Mouse (Mus musculus) liver, embryonic 16.5 days (tissue): Measurements from ENCODE around the gene Hps3. TPM values are rescaled to one million over a fixed set of nuclear protein-coding genes. Genes with fewer than 3 reads are reported as not detected.

Source experiments
- ATAC-seq: fragments of 200-750 bp; cut with Nextera tagmentation; 2 replicates; pipeline ENCODE4 v1.8.0; 2017; ENCODE audit warnings: low read depth, mild to moderate bottlenecking, moderate number of reproducible peaks, moderate library complexity
- H3K27ac ChIP-seq: fragments of 300-500 bp; sonication (generic); 2 replicates; pipeline ENCODE4 v1.5.1; 2014; ENCODE audit warnings: mild to moderate bottlenecking, low read length
- H3K27me3 ChIP-seq: fragments of 300-500 bp; sonication (generic); 2 replicates; pipeline ENCODE4 v1.6.1; 2014; ENCODE audit warnings: low read depth, low read length, mixed read lengths; ENCODE audit not compliant: control insufficient read depth, insufficient read depth
- H3K36me3 ChIP-seq: fragments of 300-500 bp; sonication (generic); 2 replicates; pipeline ENCODE4 v1.6.1; 2014; ENCODE audit warnings: mild to moderate bottlenecking; ENCODE audit not compliant: control insufficient read depth, insufficient read depth
- H3K4me1 ChIP-seq: fragments of 300-500 bp; sonication (generic); 2 replicates; pipeline ENCODE4 v1.6.1; 2014; ENCODE audit warnings: low read depth, low read length, mixed read lengths; ENCODE audit not compliant: control insufficient read depth
- H3K4me2 ChIP-seq: fragments of 300-500 bp; sonication (generic); 2 replicates; pipeline ENCODE4 v1.6.1; 2014; ENCODE audit warnings: low read depth, low read length, mixed read lengths
- H3K4me3 ChIP-seq: fragments of 300-500 bp; sonication (generic); 2 replicates; pipeline ENCODE4 v1.5.1; 2014; ENCODE audit warnings: low read depth, mild to moderate bottlenecking, low read length
- H3K9ac ChIP-seq: fragments of 300-500 bp; sonication (generic); 2 replicates; pipeline ENCODE4 v1.6.1; 2014; ENCODE audit warnings: low read depth, low read length
- H3K9me3 ChIP-seq: fragments of 300-500 bp; sonication (generic); replicated peaks from 2 replicates; pipeline ENCODE4 v1.6.1; 2016; ENCODE audit warnings: low read length; ENCODE audit not compliant: control insufficient read depth
- WGBS: fragments of 180-500 bp; shearing (Covaris S2); extraction: QIAGEN DNeasy Blood & Tissue Kit; methylation state at CpG from one replicate; pipeline ENCODE4 v1.1.7; 2014; ENCODE audit not compliant: insufficient replicate concordance; 5-methylcytosine and 5-hydroxymethylcytosine counted together
- polyA plus RNA-seq: library from polyadenylated mRNA; unstranded; fragments of >200 nt; fragmentation: Nextera tagmentation; extraction: Ambion mirVana; gene quantifications from 2 replicates; pipeline ENCODE4 v1.2.1, GENCODE M21; 2015

The Hps3 gene
- polyA plus RNA-seq, 1 experiment from 2014 or later: 5.9 TPM

DNA sequence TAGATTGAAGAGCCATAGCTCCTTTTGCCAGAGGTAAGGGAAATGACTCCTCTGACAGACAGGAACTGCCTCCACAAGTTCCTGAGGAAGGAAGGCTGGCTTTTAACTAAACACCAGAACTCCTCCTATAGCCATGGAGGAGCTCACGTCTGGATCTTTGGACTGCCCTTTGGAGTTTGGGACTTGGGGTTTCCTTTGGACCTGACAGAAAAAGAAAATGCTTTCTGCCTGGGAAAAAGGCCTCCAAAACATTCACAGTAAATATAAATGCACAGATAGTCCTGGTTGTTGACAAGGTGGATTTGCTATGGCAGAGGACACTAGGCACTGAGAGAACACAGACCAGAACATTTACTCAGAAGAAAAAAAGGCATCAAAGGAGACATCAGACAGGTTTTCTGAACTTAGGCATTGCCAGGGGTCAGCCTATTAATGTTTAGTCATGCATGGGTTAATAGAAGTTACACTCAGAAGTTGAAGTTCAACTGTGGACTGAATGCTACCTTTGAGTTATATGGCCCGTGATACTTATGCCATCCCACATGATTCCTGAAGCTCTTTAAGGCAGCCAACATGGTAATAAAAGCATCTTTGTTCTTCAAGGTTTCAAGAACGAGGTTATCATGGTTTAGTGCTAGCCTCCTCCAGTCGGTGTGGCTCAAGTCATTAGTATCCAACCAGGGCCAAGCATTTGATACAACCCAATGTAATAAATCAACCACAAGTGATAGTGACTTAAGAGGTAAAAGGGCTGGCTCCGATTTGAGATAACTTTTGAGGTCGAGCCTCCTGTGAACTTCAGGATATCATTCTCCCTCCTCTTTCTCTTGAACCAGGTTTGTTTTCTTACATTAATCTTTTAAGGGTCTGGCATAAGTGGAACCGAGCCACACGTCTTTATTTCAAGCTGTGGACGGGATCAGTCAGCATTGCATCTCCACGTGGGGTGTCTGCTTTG, 1.1 kb downstream of the Hps3 start:
- WGBS: 9% methylated on average over 10 of the region's 10 CpGs
- H3K4me2 ChIP-seq: peak overlapping the region; percentile 87
- peak overlapping the region; percentile 66 for H3K27ac ChIP-seq
- no peaks in the 10 kb centered on the region for H3K9me3 ChIP-seq
- H3K4me3 ChIP-seq: peak overlapping the region; percentile 69
- peak overlapping the region; percentile 66 for H3K9ac ChIP-seq
- no peak for ATAC-seq
- peaks cover 12% of the 10 kb centered on the region for H3K4me1 ChIP-seq
- no peaks in the 10 kb centered on the region; the same call in none of the 2 replicates for H3K36me3 ChIP-seq
- H3K27me3 ChIP-seq: no peaks in the 10 kb centered on the region

DNA sequence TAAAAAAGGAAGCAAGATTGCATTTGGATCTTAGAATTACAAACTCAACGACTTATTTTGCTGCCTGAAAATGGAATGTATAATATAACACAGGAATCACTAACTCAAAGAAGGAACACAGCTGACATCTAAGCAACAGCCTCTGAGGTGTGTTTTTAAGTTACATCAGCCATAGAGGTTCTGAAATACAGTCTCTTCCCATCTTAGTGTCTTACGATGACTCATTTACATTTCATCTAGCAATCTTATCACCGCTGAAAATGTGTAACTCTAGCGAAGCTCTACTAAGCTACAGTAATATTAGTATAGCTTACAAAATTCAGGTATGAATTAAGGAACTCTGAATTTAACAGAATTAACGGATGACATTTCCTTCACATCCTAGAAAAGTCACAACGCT, 4.3 kb downstream of the Hps3 start:
- H3K27me3 ChIP-seq: no peaks in the 10 kb centered on the region
- H3K4me1 ChIP-seq: peaks cover 12% of the 10 kb centered on the region
- H3K9me3 ChIP-seq: no peaks in the 10 kb centered on the region
- H3K9ac ChIP-seq: no peak overlapping the region
- WGBS: 73% methylated on average over 6 of the region's 6 CpGs
- no peak overlapping the region for H3K27ac ChIP-seq
- no peak for ATAC-seq
- H3K4me2 ChIP-seq: no peak overlapping the region
- peaks cover 4% of the 10 kb centered on the region for H3K36me3 ChIP-seq
- H3K4me3 ChIP-seq: no peak overlapping the region

DNA sequence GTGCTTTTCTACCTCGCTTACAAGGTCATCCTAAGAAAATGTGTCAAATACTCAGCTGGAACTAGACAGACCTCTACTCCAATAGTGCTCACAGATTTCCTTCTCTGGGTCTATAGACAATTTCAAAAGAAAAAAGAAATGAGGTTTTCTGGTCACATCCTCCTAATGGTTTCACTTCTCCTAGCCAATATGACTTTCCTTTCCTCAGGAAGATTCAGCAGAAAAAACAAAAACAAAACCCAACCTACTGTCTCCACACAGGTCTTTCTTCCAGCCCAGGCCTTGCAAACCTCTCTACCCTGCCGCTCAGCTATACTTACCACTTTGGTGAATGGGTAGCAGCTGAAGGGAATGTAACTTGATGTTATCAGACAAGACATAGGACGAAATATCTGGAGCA, 6.5 kb downstream of the Hps3 start:
- Histone ChIP-seq H3K9ac (no peak overlapping the region), H3K9me3 (no peaks in the 10 kb centered on the region), H3K27me3 (no peaks in the 10 kb centered on the region), H3K36me3 (peaks cover 4% of the 10 kb centered on the region), H3K4me1 (peaks cover 2% of the 10 kb centered on the region), H3K27ac (no peak overlapping the region), H3K4me3 (no peak overlapping the region), H3K4me2 (no peak overlapping the region)
- WGBS: 75% methylated on average over 3 of the region's 3 CpGs
- no peak for ATAC-seq

DNA sequence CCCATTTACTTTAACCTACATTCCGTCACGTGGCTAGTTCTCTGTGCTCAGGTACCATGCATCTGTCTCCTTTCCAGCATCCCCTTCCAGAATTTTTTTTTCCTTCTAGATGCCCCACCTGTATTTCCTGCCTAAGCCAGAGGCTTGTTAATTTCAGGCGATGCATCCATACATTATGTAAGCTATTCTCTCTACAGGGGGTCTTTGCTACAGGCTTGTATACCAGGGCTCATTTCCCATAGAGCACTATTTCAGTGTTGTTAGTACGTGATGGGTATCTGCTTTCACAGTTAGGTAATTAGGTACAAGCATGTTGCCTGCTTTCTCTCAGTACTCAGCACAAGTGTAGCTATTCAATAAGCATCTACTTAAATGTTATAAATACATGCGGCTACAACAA, 7.3 kb downstream of the Hps3 start:
- 75% methylated on average over 5 of the region's 5 CpGs for WGBS
- Histone ChIP-seq H3K9ac (no peak overlapping the region), H3K36me3 (peaks cover 4% of the 10 kb centered on the region), H3K4me1 (no peaks in the 10 kb centered on the region), H3K4me2 (no peak overlapping the region), H3K4me3 (no peak overlapping the region), H3K27ac (peak overlapping the region; percentile 48; the same call in 1 of the 2 replicates), H3K27me3 (no peaks in the 10 kb centered on the region), H3K9me3 (no peaks in the 10 kb centered on the region)
- ATAC-seq: no peak

DNA sequence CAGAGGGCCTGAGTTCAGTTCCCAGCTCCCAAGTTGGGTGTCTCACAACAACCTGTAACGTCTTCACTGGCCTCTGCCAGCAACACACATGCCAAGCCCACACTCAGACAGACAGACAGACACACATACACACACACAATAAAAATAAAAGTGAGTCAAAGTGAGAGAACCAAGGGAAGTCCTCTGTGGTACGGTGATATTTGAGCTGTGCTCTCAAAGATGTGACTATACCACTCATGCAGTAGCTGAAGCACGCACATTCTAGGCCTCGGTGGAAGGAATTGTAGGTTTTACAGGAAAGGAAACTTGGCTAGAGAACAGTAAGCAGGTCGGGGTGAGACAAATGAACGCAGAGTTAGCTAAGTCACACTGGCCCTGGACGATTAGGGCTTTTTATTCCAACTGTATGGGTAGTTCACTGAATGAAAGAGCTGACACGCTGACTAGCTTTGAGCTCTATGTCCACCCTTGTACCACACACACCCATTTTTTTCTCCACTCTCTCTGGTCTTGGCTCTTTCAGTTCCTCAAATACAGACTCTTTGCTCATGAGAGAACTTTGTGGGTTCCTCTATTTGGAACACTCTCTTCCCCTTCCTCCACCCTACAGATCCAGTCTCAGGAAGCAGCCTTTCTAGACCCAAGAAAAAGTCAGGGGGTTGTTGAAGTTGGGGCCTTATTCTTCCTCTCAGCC, 8.0 kb downstream of the Hps3 start:
- Histone ChIP-seq H3K36me3 (peaks cover 9% of the 10 kb centered on the region), H3K4me1 (no peaks in the 10 kb centered on the region), H3K27me3 (no peaks in the 10 kb centered on the region), H3K27ac (peak overlapping the region; percentile 37), H3K4me2 (no peak overlapping the region), H3K4me3 (no peak overlapping the region), H3K9ac (no peak overlapping the region), H3K9me3 (no peaks in the 10 kb centered on the region)
- WGBS: 58% methylated on average over 8 of the region's 8 CpGs
- ATAC-seq: peak; percentile 55

DNA sequence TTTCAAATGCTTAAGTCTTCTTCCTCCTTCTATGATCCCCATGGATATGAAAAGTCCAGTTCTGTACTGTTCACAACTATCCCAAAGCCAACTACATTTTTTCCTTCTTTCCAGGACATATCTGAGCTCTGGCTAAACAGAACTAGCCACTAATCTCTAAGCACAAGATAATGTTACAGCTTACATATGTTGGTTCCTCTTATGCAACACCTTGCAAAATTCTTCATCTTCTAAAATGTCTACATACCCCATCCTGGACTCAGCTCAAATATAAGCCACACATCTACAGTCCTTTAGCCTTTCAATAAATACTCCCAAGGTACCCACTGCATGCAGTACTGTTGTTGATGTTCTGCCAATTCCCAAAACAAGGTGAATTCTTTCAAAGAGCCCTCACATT, 8.6 kb downstream of the Hps3 start:
- no peak overlapping the region for H3K4me3 ChIP-seq
- H3K4me1 ChIP-seq: no peaks in the 10 kb centered on the region
- peak overlapping the region; percentile 37 for H3K27ac ChIP-seq
- ATAC-seq: no peak
- peaks cover 10% of the 10 kb centered on the region for H3K36me3 ChIP-seq
- no peak overlapping the region for H3K9ac ChIP-seq
- H3K9me3 ChIP-seq: no peaks in the 10 kb centered on the region
- no peaks in the 10 kb centered on the region for H3K27me3 ChIP-seq
- H3K4me2 ChIP-seq: no peak overlapping the region

DNA sequence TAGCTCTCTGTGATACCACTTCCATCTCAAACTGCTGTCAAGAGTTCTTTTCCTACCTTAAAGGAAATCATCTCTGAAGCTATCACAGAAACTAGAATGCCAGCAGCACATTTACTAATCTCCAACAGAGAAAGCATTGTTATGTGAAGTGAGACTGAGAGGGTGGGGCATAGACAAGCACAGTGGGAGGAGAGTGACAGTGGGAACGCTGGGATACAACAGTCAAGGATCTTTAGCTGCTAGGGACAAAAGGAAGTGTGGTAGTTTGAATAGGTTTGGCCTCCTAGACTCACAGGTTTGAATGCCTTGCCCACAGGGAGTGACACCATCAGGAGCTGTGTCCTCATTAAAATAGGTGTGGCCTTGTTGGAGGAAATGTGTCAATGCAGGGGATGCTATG, 11.3 kb downstream of the Hps3 start:
- no peak overlapping the region for H3K4me3 ChIP-seq
- no peak overlapping the region for H3K27ac ChIP-seq
- no peak overlapping the region for H3K4me2 ChIP-seq
- 66% methylated on average over 1 of the region's 1 CpGs for WGBS
- no peaks in the 10 kb centered on the region for H3K27me3 ChIP-seq
- no peak overlapping the region for H3K9ac ChIP-seq
- H3K36me3 ChIP-seq: peaks cover 10% of the 10 kb centered on the region
- H3K9me3 ChIP-seq: no peaks in the 10 kb centered on the region
- no peak for ATAC-seq
- no peaks in the 10 kb centered on the region for H3K4me1 ChIP-seq

DNA sequence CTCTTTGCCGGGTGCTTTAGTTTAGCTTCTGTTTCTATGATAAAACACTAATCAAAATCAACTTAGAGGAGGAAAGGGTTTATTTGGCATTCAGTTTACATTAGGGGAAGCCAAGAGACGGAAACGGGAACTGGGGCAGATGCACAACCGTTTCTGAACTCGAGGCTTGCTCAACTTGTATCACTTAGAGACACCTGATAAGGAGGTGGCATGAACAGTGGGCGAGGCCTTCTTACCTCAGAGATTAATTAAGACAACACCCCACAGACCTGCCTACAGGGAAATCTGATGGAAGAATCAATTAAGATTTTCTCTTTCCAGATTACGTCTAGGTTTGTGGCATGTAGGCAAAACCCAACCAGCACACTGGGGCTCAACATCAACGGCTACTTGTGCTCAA, 17.0 kb downstream of the Hps3 start:
- Histone ChIP-seq H3K9ac (no peak overlapping the region), H3K27ac (no peak overlapping the region), H3K4me3 (no peak overlapping the region), H3K4me1 (no peaks in the 10 kb centered on the region), H3K4me2 (no peak overlapping the region), H3K36me3 (peaks cover 10% of the 10 kb centered on the region), H3K27me3 (no peaks in the 10 kb centered on the region), H3K9me3 (no peaks in the 10 kb centered on the region)
- ATAC-seq: no peak
- 61% methylated on average over 8 of the region's 8 CpGs for WGBS

DNA sequence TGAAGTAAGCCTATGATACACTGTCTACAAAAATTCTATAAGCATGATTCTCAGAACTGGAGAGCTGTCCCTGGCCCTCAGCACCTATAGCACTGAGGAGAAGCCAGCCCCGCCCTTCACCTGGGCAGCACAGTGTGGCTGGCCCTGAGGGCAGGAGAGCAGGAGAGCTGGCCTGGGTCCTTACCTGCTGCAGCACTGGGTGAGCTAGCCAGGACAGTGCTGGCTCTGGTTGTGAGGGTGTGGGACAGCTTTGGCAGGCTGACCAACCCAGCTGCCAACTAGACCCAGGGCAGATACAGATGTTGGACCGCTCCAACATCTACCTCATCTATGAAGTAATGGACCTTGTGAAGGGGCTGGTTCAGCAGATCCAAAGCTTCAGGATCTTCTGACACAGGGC, 20.7 kb downstream of the Hps3 start:
- Histone ChIP-seq H3K27me3 (no peaks in the 10 kb centered on the region), H3K4me2 (no peak overlapping the region), H3K9me3 (no peaks in the 10 kb centered on the region), H3K4me3 (no peak overlapping the region), H3K9ac (no peak overlapping the region), H3K4me1 (no peaks in the 10 kb centered on the region), H3K36me3 (peaks cover 6% of the 10 kb centered on the region), H3K27ac (no peak overlapping the region)
- no peak for ATAC-seq
- WGBS: 75% methylated on average over 2 of the region's 2 CpGs
